Mouse (Mus musculus) erythroblast, embryonic 14.5 days (primary cell): ENCODE measurements around the gene Arid4b.

Source experiments
- GATA1 ChIP-seq: IDR thresholded peaks from 2 replicates; pipeline ENCODE4 v1.6.1; 2012; ENCODE audit warnings: low read length, inconsistent platforms, mixed read lengths
- TAL1 ChIP-seq: IDR thresholded peaks from 3 replicates; pipeline ENCODE4 v1.6.1; 2012; ENCODE audit warnings: low read length, inconsistent platforms, mixed read lengths

- TF ChIP-seq GATA1: no peak
- TF ChIP-seq TAL1: no peak
Measured at GRCm38 (mm10) chr13:14039292-14039965, 23.6 kb upstream of the Arid4b start, which contains the start of gene Tbce.
